Mouse (Mus musculus): ENCODE measurements at regions not wholly inside any gene's neighbourhood (a gene's known extent, or its start where the extent isn't known, plus 50 kb on each side); places are given as distances from the start of the nearest gene placed in this dataset.

- no peak for TF ChIP-seq CTCF (IDR thresholded peaks at IDR 0.05; ENCODE audit: borderline replicate concordance, control insufficient read depth, extremely low read depth, insufficient read depth, low read length, poor library complexity)
- no peak for TF ChIP-seq POLR2A (IDR thresholded peaks at IDR 0.05; ENCODE audit: control insufficient read depth, extremely low read depth, insufficient read depth, low read length, poor library complexity)
These were observed 74.5 kb upstream of the Zfp648 start for GRCm38 (mm10) chr1:154126487-154126886.

All from thymus, adult 2 months (tissue).